Mouse (Mus musculus) limb, embryonic 13.5 days (tissue): Measurements from ENCODE around the gene Nab2. TPM values are rescaled to one million over a fixed set of nuclear protein-coding genes. Genes with fewer than 3 reads are reported as not detected.

Source experiments
- ATAC-seq: fragments of 200-750 bp; cut with Nextera tagmentation; 2 replicates; pipeline ENCODE4 v1.8.0; 2017; ENCODE audit warnings: low read depth, moderate number of reproducible peaks, moderate TSS enrichment; ENCODE audit not compliant: low FRiP score
- H3K27ac ChIP-seq: fragments of 300-500 bp; sonication (generic); 2 replicates; pipeline ENCODE4 v1.5.1; 2015; ENCODE audit warnings: inconsistent platforms, mild to moderate bottlenecking, moderate library complexity
- H3K27me3 ChIP-seq: fragments of 300-500 bp; sonication (generic); 2 replicates; pipeline ENCODE4 v1.6.1; 2015; ENCODE audit warnings: mild to moderate bottlenecking, inconsistent platforms
- H3K36me3 ChIP-seq: fragments of 300-500 bp; sonication (generic); 2 replicates; pipeline ENCODE4 v1.6.1; 2015; ENCODE audit warnings: inconsistent platforms, mild to moderate bottlenecking, moderate library complexity
- H3K4me1 ChIP-seq: fragments of 300-500 bp; sonication (generic); 2 replicates; pipeline ENCODE4 v1.6.1; 2015; ENCODE audit warnings: inconsistent platforms
- H3K4me2 ChIP-seq: fragments of 300-500 bp; sonication (generic); replicated peaks from 2 replicates; pipeline ENCODE4 v1.6.1; 2015; ENCODE audit warnings: inconsistent platforms, mild to moderate bottlenecking, moderate library complexity
- H3K4me3 ChIP-seq: fragments of 300-500 bp; sonication (generic); 2 replicates; pipeline ENCODE4 v1.5.1; 2015; ENCODE audit warnings: moderate library complexity, mild to moderate bottlenecking, inconsistent platforms
- H3K9ac ChIP-seq: fragments of 300-500 bp; sonication (generic); 2 replicates; pipeline ENCODE4 v1.6.1; 2015; ENCODE audit warnings: mild to moderate bottlenecking, inconsistent platforms
- H3K9me3 ChIP-seq: fragments of 300-500 bp; sonication (generic); 2 replicates; pipeline ENCODE4 v1.6.1; 2016; ENCODE audit warnings: inconsistent platforms
- WGBS: fragments of 180-500 bp; shearing (Covaris S2); methylation state at CpG from one replicate; pipeline ENCODE4 v1.1.7; 2015; 5-methylcytosine and 5-hydroxymethylcytosine counted together
- polyA plus RNA-seq: library from polyadenylated mRNA; unstranded; fragments of >200 nt; fragmentation: Nextera tagmentation; extraction: Ambion mirVana; gene quantifications from 2 replicates; pipeline ENCODE4 v1.2.1, GENCODE M21; 2015

Gene Nab2
- polyA plus RNA-seq, 1 experiment from 2014 or later, result 18.5 TPM

DNA sequence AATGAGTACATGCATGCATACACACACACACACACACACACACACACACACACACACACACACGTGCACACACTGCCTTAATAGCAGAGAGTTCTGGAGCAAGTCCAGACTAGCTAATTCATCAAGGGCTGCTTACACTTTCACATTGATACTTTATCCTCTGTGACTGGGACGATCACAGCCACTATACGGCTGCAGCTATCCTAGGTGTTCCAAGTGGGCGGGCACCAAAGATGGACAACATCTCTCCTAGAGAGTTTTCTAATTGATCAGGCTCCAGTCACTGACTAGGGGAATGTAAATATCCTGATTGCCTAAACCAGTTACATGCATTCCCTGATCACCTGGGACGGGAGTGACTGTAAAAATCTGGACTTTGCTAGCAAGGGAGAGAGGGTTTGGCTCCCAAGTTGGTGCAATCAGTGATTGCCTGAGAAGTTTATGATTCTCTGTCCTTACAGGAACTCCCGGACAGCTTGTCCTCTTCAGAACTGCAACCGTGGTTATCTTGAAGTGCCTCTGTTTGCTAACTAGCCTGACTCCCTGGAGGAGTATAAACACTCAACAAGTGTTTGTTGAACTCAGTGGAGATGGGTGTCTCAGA is 35.6 kb downstream of the Nab2 start:
- Histone ChIP-seq H3K36me3 (no peaks in the 10 kb centered on the region), H3K4me2 (no peak overlapping the region), H3K4me1 (no peaks in the 10 kb centered on the region), H3K27ac (no peak overlapping the region), H3K4me3 (no peak overlapping the region), H3K9me3 (no peaks in the 10 kb centered on the region), H3K9ac (no peak overlapping the region), H3K27me3 (no peaks in the 10 kb centered on the region)
- WGBS, result 59% methylated on average over 7 of the region's 7 CpGs
- no peak for ATAC-seq

DNA sequence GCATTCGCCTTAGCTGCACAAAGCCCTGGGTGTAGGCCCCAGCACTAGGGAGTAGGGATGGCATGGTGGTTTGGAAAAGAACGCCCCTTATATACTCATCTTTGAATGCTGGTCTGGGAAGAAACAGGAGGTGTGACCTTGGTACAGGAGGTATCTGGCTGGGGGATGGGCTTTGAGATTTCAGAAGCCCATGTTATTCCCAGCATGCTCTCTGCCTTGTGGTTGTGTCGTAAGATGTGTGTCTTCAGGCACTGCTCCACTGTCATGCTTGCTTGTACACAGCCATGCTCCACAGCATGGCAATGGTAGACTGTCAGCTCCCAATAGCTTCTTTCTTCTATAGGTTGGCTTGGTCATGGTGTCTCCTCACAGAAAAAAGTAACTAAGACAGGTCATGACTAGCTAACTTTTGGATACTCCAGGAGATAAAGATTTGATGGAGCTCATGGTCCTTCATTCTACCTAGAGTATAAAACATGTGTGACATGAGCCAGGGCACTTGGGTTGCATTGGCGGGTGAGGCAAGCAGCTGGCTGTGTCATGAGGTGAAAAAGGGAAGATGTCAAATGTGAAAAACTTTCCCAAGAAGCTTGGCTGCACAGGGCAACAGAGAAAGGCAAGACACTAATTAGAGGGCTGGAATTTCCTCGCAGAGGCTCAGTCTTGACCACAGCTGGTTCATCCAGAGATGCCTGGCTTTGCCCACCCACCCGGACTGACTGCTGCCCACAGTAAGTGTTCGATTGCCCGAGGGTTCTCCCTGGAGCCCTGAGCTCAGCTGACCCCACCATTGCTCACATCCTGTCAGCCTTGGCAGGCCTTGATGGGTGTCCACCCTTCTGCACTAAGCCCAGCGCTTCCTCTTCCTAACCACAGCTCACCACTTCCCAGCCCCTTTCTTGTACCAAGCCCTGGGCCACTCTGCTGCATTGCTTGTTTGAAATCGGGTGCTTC is 36.8 kb downstream of the Nab2 start:
- 74% methylated on average over 10 of the region's 10 CpGs for WGBS
- Histone ChIP-seq H3K4me1 (no peaks in the 10 kb centered on the region), H3K4me2 (no peak overlapping the region), H3K9me3 (peaks cover 6% of the 10 kb centered on the region; the same call in 1 of the 2 replicates), H3K9ac (no peak overlapping the region), H3K4me3 (no peak overlapping the region), H3K27ac (no peak overlapping the region), H3K36me3 (no peaks in the 10 kb centered on the region), H3K27me3 (no peaks in the 10 kb centered on the region)
- ATAC-seq, result no peak

DNA sequence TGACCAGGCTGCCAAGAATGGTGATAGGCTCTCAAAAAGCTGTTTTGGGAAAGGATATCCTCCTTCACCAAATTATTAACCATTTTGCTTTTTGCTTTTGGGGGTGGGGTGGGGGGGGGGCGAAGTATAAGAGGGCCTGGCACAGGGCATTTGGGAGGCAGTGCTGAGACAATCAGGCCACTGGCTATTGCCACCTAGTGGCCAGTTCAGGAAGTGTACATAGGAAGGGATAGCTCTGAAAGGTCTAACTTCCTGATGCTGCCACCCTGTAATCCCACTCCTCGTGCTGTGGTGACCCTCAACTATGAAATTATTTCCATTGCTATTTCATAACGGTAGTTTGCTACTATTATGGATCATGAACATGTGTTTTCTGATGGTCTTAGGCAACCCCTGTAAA is 41.9 kb downstream of the Nab2 start:
- WGBS, result 84% methylated on average over 3 of the region's 3 CpGs
- Histone ChIP-seq H3K9ac (no peak overlapping the region), H3K9me3 (peaks cover 9% of the 10 kb centered on the region; the same call in 1 of the 2 replicates), H3K27ac (no peak overlapping the region), H3K27me3 (no peaks in the 10 kb centered on the region), H3K4me3 (no peak overlapping the region), H3K4me2 (no peak overlapping the region), H3K36me3 (no peaks in the 10 kb centered on the region), H3K4me1 (peaks cover 6% of the 10 kb centered on the region)
- no peak for ATAC-seq

- Histone ChIP-seq H3K4me2 (no peak overlapping the region), H3K27me3 (no peaks in the 10 kb centered on the region), H3K36me3 (no peaks in the 10 kb centered on the region), H3K9me3 (peaks cover 9% of the 10 kb centered on the region; the same call in 1 of the 2 replicates), H3K4me3 (no peak overlapping the region), H3K27ac (no peak overlapping the region), H3K9ac (no peak overlapping the region), H3K4me1 (peaks cover 19% of the 10 kb centered on the region)
- no peak for ATAC-seq
- 95% methylated on average over 6 of the region's 6 CpGs for WGBS
Observed at GRCm38 (mm10) chr10:127623439-127624216, 44.7 kb downstream of the Nab2 start.

DNA sequence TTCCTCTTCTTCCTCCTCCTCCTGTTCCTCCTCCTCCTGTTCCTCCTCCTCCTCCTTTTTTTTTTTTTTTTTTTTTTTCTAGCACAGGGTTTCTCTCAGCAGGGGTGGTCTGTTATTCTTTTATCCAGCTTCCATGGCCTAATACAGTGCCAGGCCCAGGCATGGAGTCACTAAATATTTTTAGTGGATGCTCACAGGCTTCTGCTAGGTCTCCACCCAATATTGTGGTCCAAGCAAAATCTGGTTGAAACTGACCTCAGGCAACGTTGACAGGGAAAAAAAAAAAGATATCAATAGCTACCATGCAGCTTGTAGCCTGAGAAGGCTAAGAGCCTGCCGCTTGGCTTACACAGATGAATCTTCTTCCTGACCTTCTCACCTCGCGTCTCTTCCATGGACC is 45.7 kb downstream of the Nab2 start:
- Histone ChIP-seq H3K4me1 (peaks cover 28% of the 10 kb centered on the region), H3K9me3 (peaks cover 9% of the 10 kb centered on the region; the same call in 1 of the 2 replicates), H3K4me3 (no peak overlapping the region), H3K4me2 (peak overlapping the region; percentile 82), H3K9ac (no peak overlapping the region), H3K27ac (peak overlapping the region; percentile 95; the same call in 1 of the 2 replicates), H3K27me3 (no peaks in the 10 kb centered on the region), H3K36me3 (peaks cover 1% of the 10 kb centered on the region; the same call in 1 of the 2 replicates)
- no peak for ATAC-seq
- WGBS, result 69% methylated on average over 4 of the region's 4 CpGs

- peak overlapping the region; percentile 82 for H3K4me2 ChIP-seq
- H3K27ac ChIP-seq, result peak overlapping the region; percentile 95
- H3K27me3 ChIP-seq, result no peaks in the 10 kb centered on the region
- peaks cover 7% of the 10 kb centered on the region; the same call in 1 of the 2 replicates for H3K36me3 ChIP-seq
- peak overlapping the region; percentile 92 for H3K4me3 ChIP-seq
- peaks cover 35% of the 10 kb centered on the region for H3K4me1 ChIP-seq
- H3K9ac ChIP-seq, result peak overlapping the region; percentile 84
- WGBS, result under 1% methylated on average over 13 of the region's 13 CpGs
- peaks cover 8% of the 10 kb centered on the region; the same call in 1 of the 2 replicates for H3K9me3 ChIP-seq
- ATAC-seq, result peak; percentile 9; the same call in 1 of the 2 replicates
Observed at GRCm38 (mm10) chr10:127622057-127622392, 46.3 kb downstream of the Nab2 start.

- Histone ChIP-seq H3K36me3 (peaks cover 10% of the 10 kb centered on the region; the same call in 1 of the 2 replicates), H3K9me3 (peaks cover 1% of the 10 kb centered on the region; the same call in 1 of the 2 replicates), H3K9ac (peak overlapping the region; percentile 84), H3K27me3 (no peaks in the 10 kb centered on the region), H3K4me2 (peak overlapping the region; percentile 82), H3K4me3 (peak overlapping the region; percentile 92), H3K4me1 (peaks cover 41% of the 10 kb centered on the region), H3K27ac (peak overlapping the region; percentile 95)
- under 1% methylated on average over 37 of the region's 39 CpGs for WGBS
- ATAC-seq, result peak; percentile 82
Observed at GRCm38 (mm10) chr10:127621191-127622056, 46.9 kb downstream of the Nab2 start.

DNA sequence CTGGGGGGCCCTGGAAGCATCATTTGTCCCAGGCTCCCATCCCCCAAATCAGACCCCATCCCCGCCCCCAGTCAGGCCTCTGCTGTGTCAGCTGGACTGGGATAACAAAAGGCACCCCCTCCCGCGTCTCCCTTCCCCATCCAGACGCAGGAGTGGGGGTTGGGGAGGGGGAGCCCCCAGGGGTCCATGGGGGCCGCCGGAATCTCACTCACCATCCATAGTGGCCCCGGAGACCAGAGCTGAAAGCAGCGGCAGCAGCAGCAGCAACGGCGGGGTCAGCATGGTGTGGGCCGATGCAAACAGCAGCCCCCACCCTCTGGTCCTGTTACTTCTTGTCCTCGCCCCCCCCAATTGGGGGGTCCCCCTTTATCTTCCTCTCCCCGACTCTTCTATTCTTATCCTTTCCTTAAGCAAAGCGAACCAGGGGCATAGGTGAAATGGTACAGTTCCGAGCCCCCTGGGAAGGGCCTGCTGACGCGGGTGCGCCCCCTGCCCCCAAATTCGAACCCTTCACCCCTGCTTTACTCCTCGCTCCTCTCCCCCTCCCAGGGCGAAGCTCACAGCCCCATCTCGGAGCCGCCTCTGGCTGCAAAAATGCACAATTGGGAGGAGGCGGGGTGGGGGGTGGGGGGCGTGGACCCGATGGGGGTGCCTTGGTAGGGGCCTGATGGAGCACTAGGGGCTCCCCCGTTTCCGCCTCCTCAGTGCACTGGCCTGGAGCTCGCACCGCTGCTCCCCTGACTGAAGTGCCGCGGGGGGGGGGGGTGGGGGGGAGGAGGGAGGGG is 47.8 kb downstream of the Nab2 start, which contains the start of gene Lrp1:
Lrp1 (minus strand) TSS at position 743 of the 785 bp plus-strand sequence.
- under 1% methylated on average over 21 of the region's 32 CpGs for WGBS
- H3K27me3 ChIP-seq, result no peaks in the 10 kb centered on the region
- peak within 1 kb of the TSS; percentile 82 for H3K4me2 ChIP-seq
- peak within 1 kb of the TSS; percentile 95 for H3K27ac ChIP-seq
- no peaks in the 10 kb centered on the region for H3K9me3 ChIP-seq
- ATAC-seq, result peak; percentile 78
- peak within 1 kb of the TSS; percentile 95 for H3K9ac ChIP-seq
- peak within 1 kb of the TSS; percentile 92 for H3K4me3 ChIP-seq
- peaks cover 10% of the 10 kb centered on the region; the same call in 1 of the 2 replicates for H3K36me3 ChIP-seq
- peaks cover 49% of the 10 kb centered on the region for H3K4me1 ChIP-seq

- no peaks in the 10 kb centered on the region for H3K27me3 ChIP-seq
- peak overlapping the region; percentile 95 for H3K9ac ChIP-seq
- peaks cover 55% of the 10 kb centered on the region for H3K4me1 ChIP-seq
- peak overlapping the region; percentile 92 for H3K27ac ChIP-seq
- H3K36me3 ChIP-seq, result peaks cover 10% of the 10 kb centered on the region; the same call in 1 of the 2 replicates
- no peaks in the 10 kb centered on the region for H3K9me3 ChIP-seq
- H3K4me2 ChIP-seq, result peak overlapping the region; percentile 82
- WGBS, result 2% methylated on average over 12 of the region's 12 CpGs
- 0 out of 2 replicates have a peak, but pooled peaks have one; percentile 5 for ATAC-seq
- peak overlapping the region; percentile 92 for H3K4me3 ChIP-seq
Observed at GRCm38 (mm10) chr10:127619941-127620405, 48.4 kb downstream of the Nab2 start.

DNA sequence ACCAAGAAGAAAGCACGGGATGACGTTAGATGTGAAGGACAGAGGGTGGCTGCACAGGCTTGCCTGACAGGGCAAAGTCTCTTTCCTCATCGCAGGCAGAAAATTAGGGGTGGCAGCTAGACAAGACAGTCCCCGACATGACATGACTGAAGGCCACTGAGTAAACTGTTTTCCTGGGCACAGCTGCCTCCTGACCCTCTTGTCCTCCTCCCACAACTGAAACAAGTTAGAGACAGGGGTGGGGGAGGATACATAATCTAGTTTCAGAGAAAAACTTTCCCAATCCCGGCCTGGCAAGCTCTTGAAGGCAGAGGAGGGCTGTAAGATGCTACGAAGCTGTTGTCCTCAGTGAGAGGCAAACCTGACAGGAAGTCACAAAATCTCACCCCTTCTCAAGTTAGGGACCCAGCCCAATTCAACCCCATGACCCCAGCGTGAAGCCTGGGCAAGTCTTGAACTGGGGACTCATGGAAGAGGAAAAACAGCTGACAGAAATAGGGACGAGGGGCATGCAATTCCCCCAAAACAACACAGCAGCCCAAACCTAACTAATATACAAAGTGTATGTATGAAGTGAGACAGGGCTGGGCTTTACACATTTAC is 49.1 kb downstream of the Nab2 start:
- peaks cover 63% of the 10 kb centered on the region for H3K4me1 ChIP-seq
- WGBS, result 25% methylated on average over 8 of the region's 8 CpGs
- no peak for ATAC-seq
- H3K27ac ChIP-seq, result peak overlapping the region; percentile 92; the same call in 1 of the 2 replicates
- H3K4me2 ChIP-seq, result peak overlapping the region; percentile 82
- no peaks in the 10 kb centered on the region for H3K27me3 ChIP-seq
- peak overlapping the region; percentile 95 for H3K9ac ChIP-seq
- no peaks in the 10 kb centered on the region for H3K9me3 ChIP-seq
- H3K4me3 ChIP-seq, result peak overlapping the region; percentile 92
- peaks cover 10% of the 10 kb centered on the region; the same call in 1 of the 2 replicates for H3K36me3 ChIP-seq
